Mouse (Mus musculus): ENCODE data around the gene Gm14151.
"Not testable (repeated sequence)": the region's sequence is repeated elsewhere in the genome, so short reads cannot be mapped to it uniquely, and the experiment has no call there.

Gene Gm14151

DNA sequence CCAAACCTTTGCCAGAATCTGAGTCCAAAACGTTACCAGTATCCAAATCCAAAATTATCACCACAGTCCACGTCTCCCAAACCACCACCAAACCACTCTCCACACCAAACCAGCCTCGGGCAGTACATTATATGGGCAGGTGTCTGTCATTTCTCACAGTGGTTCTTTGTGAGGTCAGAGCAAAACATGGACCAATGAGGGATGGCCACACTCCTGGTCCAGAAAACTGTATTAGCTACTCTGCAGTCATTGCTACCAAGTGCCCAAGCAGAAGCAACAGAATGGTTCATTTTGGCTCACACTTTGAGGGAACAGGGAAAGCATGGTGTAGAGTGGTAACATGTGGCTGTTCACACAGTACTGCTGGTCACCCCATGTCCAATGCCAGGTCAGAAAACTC is at the start of gene Gm14151:
Gene Gm14151 (minus strand): TSS at position 101 of the 400 bp plus-strand sequence.
- not testable (repeated sequence) for DNase-seq

DNA sequence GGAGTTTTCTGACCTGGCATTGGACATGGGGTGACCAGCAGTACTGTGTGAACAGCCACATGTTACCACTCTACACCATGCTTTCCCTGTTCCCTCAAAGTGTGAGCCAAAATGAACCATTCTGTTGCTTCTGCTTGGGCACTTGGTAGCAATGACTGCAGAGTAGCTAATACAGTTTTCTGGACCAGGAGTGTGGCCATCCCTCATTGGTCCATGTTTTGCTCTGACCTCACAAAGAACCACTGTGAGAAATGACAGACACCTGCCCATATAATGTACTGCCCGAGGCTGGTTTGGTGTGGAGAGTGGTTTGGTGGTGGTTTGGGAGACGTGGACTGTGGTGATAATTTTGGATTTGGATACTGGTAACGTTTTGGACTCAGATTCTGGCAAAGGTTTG is 5.8 kb upstream of the Gm14151 start, which contains the start of gene Gm14147:
Gene Gm14147 (plus strand): TSS at position 301 of the 400 bp plus-strand sequence.
- DNase-seq = not testable (repeated sequence)

DNA sequence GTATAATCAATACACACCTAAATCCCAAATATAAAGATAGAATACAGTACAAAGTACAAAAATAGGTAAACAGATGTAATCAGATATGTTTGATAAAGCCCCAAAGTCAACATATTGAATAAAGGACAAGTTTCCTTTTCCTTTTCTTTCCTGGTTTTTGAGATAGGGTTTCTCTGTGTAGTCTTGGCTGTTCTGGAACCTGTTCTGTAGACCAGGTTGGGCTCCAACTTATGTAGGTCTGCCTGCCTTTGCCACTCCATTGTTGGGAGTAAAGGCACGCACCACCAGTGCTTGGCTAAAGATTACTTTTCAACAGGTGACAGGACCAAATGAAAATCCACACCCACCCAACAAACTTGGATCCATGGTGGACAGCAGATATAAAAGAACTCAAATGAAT is 35.5 kb downstream of the Gm14151 start:
- no peak for DNase-seq

DNA sequence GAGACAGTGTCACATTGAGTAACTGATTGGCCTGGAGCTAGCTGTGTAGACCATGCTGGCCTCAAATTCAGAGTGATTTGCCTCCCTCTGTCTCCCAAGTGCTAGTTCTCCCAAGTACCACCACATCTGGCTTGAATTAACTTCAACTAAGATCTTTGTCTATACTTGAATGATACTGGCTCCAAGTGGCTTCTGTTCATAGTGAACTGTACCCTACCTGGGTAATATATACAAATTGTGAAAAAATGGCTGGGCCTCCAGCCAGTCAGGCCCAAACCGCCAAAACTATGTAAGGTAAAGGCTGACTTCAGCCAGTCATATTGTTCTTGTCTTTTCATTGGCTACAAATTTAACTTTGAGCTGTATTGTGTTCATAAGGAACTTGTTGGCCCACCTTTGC is 51.7 kb downstream of the Gm14151 start:
- no peak for DNase-seq

DNA sequence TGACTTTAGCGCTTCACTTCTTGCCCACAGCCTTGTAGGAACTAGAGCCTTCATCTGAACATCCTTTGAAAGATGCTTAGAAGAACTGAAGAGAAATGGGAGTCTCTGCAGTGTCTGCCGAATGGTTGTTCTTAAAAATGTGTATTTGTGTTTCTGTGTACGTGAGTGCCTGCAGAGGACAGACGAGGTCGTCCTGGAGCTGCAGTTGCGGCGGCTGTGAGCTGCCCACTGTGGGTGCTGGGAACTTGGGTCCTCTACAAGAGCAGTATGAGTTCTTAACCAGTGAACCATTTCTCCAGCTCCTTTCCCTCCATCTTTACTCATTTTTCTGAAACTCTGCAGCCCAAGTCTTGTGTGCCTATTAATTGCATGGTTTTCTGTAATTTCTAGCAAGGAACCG is 52.4 kb downstream of the Gm14151 start:
- peak; percentile 10 for DNase-seq

DNA sequence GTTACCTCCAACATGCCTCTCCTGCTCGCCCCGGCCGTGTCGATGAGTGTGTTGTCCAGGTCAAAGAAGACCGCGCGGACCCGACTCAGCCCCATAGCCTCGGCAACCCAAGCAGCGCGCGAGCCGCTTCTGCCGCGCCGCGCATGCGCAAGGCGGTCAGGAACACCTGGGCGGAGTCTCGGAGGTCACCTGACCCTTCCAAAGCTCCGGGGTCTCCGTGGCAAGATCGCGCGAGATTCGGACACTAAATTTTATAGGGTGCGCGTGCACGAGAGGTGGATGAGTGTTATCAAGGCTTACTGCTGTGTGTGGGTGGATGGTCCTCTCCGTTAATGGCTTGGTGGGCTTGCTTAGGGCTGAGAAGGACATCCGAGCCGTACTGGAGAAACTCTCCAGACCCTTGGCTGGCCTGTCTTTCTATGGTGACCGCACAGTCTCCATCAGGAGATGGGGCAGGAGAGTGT is 52.9 kb downstream of the Gm14151 start, which contains the start of the genes Ninl and Nanp:
Gene Ninl (minus strand): TSS at position 151 of the 464 bp plus-strand sequence.
Gene Nanp (minus strand): TSS at position 167 of the 464 bp plus-strand sequence.
- DNase-seq = peak; percentile 95

DNA sequence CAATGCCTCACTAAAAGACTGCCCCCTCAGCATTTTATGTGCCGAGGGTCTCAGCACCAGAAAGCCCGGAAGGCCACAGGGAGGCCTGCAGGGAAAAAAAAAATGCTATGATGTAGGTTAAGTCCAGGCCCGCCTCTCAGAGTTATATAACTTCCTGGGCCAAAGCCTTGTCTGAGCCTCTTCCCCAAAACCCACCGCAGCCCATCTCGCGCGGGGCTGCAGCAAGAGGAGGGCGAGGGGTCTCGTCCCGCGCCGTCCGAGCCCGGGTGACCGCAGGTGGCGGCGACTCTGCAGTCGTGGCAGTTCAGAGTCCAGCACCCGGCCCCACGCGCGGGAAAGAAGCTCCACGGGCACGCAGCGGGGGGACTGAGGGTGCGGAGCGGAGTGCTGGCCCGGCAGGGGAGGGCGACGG is 53.3 kb downstream of the Gm14151 start:
- DNase-seq = no peak

DNA sequence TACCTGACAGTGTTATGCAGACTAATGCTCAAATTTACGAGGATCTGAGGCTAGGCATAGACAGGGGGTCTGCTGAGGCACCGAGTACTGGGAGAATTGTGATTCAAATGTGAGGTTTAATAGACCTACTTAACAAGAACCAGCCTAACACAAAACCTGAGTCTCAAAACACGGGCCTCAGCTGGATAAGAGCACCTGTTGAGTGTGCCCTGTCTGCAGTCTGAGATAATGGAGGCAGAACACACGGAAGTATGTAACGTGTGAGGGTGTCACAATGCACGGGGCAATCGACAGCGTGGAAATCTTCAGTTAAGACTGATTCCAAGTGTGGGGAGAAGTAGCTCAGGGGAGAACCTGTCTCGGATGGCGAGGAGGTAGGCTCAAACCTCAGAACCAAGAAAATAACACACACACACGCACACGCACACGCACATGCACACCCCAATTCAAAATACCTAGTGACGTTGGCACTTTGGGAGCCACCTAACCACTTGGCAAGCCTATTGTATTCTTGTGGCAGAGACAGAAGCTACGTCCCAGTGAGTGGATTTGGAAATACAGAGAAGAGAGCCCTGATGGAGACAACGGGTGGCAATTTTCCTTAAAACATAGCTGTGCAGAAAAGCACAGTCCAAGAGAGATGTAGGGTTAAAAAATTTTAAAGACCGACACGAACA is 54.1 kb downstream of the Gm14151 start:
- DNase-seq = no peak

DNA sequence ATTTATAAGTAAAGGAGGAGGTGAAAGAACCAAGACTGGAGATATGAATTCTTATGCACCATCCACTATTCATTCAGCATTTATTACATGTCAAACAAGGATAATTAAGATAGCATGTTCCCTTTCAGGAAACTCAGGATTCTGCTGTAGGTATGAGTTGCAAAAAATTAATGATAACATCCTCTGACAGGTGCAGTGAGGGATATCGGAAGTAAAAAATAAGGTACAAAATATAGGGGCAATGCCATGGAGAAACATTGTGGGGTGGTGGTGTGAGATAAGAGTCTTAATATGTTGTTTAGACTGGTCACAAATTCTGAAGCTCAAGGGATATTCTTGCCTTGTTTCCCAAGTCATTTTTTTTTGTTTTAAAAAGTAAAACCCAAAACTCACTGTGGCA is 54.9 kb downstream of the Gm14151 start:
- DNase-seq = no peak
